10 mouse cellular contexts compared by ENCODE assay signal in the genomic region with DNA sequence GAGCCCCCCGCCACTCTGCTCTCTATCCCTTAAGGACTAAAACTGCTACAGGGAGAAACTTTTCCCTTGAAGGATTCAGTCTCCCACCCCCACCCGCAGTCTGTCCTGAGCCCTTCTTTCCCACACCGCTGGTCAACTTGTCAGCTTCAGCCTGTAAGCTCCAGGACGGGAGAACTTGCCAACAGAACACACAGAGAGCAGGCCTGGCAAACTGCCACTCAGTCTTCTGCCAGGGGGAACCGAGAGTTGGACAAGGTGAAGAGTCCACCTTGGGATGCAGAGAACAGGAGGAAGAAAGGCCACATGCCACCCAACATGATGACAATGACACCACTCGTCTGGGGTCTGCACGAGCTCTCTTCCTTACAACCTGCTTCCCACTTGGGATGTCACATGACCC. TPM values are rescaled to one million over a fixed set of nuclear protein-coding genes. Genes with fewer than 3 reads are reported as not detected.
DNase-seq lines count a peak whose midpoint lies in the region; ATAC-seq lines count a peak whose summit lies in the region.
"Had no signal": no experiment of that assay in that cellular context is flagged by ENCODE, and none has a peak within 500 bp of the region (broad histone marks: within the 10 kb centered on the region; RNA-seq: fewer than 3 reads in every experiment).

No protein-coding gene starts in this region.

- intact Hi-C loops in heart, postnatal 10 days (cut with DNase I): no loop called here
- intact Hi-C loops in left cerebral cortex, postnatal 4 days (cut with DNase I): loop anchor here (10.0 kb wide), 1 partner anchor 55 kb away; the partner anchor contains the start of gene Dlg5

- peak; percentile 32; the same call in 1 of the 2 replicates for ATAC-seq in cerebellum, adult (ENCODE audit: insufficient number of reproducible peaks, low FRiP score, low TSS enrichment)

- peak; percentile 45 to 46 for DNase-seq in heart, postnatal 10 days
- DNase-seq in heart, adult 9 months (ENCODE audit: low spot score in 2 of 2): no peak
- peak; percentile 48 for DNase-seq in left cerebral cortex, postnatal 4 days
- DNase-seq in left cerebral cortex, adult 11 months (ENCODE audit: low spot score): no peak
- peak; percentile 73 to 80 for DNase-seq in cerebellum, postnatal 10 days
- no peak for DNase-seq in ovary, postnatal 36 days (ENCODE audit: low spot score)
- no peak for DNase-seq in spleen, postnatal 4 days (ENCODE audit: low spot score in 2 of 2)
- DNase-seq: B cell, adult 2 months; gastrocnemius, postnatal 25 days had no signal

RNA-seq across cellular contexts. Expression of gene Dlg5, which starts 56.1 kb away (rescaled TPM):
- 10 to 100 TPM; 17.0 to 19.1 TPM for total RNA-seq in heart, postnatal 10 days (2021)
- total RNA-seq in left cerebral cortex, postnatal 4 days (2021): 10 to 100 TPM; 81.9 to 94.0 TPM

Comparison
In these comparisons a context has a peak if more than half of its experiments do, and no peak if none do; other contexts are left out.
1. DNase-seq: peak in heart, postnatal 10 days (2 of 2), left cerebral cortex, postnatal 4 days (single experiment) and cerebellum, postnatal 10 days (2 of 2); none in heart, adult 9 months (0 of 2), left cerebral cortex, adult 11 months (single experiment), ovary, postnatal 36 days (single experiment) and spleen, postnatal 4 days (0 of 2).
2. RNA of gene Dlg5, which starts 56.1 kb away (total RNA-seq): 81.9 to 94.0 TPM in left cerebral cortex, postnatal 4 days; 17.0 to 19.1 TPM in heart, postnatal 10 days; every median in the first group is over 4 times any median in the second.